Mouse (Mus musculus): ENCODE data around the gene Atp6v0b. TPM values are rescaled to one million over a fixed set of nuclear protein-coding genes. Genes with fewer than 3 reads are reported as not detected.

Gene Atp6v0b
- polyA plus RNA-seq, 1 experiment, result 296 TPM

GRCm38 (mm10) chr4:117908834-117909453, 21.8 kb upstream of the Atp6v0b start:
- Histone ChIP-seq H3K79me2 (ENCODE audit: control insufficient read depth, insufficient read depth) (peaks cover 66% of the 10 kb centered on the region), H3ac (ENCODE audit: control insufficient read depth, insufficient read length, low read depth) (no peak overlapping the region), H3K36me3 (ENCODE audit: control insufficient read depth, insufficient read depth) (peaks cover 50% of the 10 kb centered on the region), H3K4me3 (ENCODE audit: insufficient read depth, poor library complexity, severe bottlenecking) (no peak overlapping the region), H3K79me3 (ENCODE audit: low read depth) (peaks cover 53% of the 10 kb centered on the region), H3K27me3 (ENCODE audit: control insufficient read depth, insufficient read depth, insufficient read length) (no peaks in the 10 kb centered on the region)
- TF ChIP-seq USF1 (IDR thresholded peaks at IDR 0.05; ENCODE audit: low read depth), result no peak
- no peak for TF ChIP-seq CTCF (IDR thresholded peaks at IDR 0.05; ENCODE audit: control insufficient read depth, insufficient read depth, insufficient read length)
- TF ChIP-seq CEBPB (IDR thresholded peaks at IDR 0.05; ENCODE audit: low read depth), result no peak
- no peak for TF ChIP-seq MAX (IDR thresholded peaks at IDR 0.05)
- TF ChIP-seq FOSL1 (IDR thresholded peaks at IDR 0.05; ENCODE audit: insufficient read depth, low read length, poor library complexity, severe bottlenecking), result no peak
- no peak for TF ChIP-seq MYOD1 (IDR thresholded peaks at IDR 0.05; ENCODE audit: control insufficient read depth, insufficient read length, low read depth)
- TF ChIP-seq MYOG (IDR thresholded peaks at IDR 0.05; ENCODE audit: control insufficient read depth, extremely low read depth, insufficient read length), result no peak

GRCm38 (mm10) chr4:117906196-117906595, 19.1 kb upstream of the Atp6v0b start:
- peaks cover 67% of the 10 kb centered on the region for H3K36me3 ChIP-seq (ENCODE audit: control insufficient read depth, insufficient read depth)
- H3K79me2 ChIP-seq (ENCODE audit: control insufficient read depth, insufficient read depth), result peaks cover 39% of the 10 kb centered on the region
- no peak overlapping the region for H3K4me3 ChIP-seq (ENCODE audit: insufficient read depth, poor library complexity, severe bottlenecking)
- peaks cover 29% of the 10 kb centered on the region for H3K79me3 ChIP-seq (ENCODE audit: low read depth)
- TF ChIP-seq CTCF (IDR thresholded peaks at IDR 0.05; ENCODE audit: control insufficient read depth, insufficient read depth, insufficient read length), result no peak
- TF ChIP-seq MYOD1 (IDR thresholded peaks at IDR 0.05; ENCODE audit: control insufficient read depth, insufficient read length, low read depth), result no peak
- TF ChIP-seq USF1 (IDR thresholded peaks at IDR 0.05; ENCODE audit: low read depth), result no peak
- no peak for TF ChIP-seq MYOG (IDR thresholded peaks at IDR 0.05; ENCODE audit: control insufficient read depth, extremely low read depth, insufficient read length)
- TF ChIP-seq CEBPB (IDR thresholded peaks at IDR 0.05; ENCODE audit: low read depth), result no peak
- no peak for TF ChIP-seq FOSL1 (IDR thresholded peaks at IDR 0.05; ENCODE audit: insufficient read depth, low read length, poor library complexity, severe bottlenecking)
- TF ChIP-seq MAX (IDR thresholded peaks at IDR 0.05), result no peak
- no peak overlapping the region for H3ac ChIP-seq (ENCODE audit: control insufficient read depth, insufficient read length, low read depth)
- H3K27me3 ChIP-seq (ENCODE audit: control insufficient read depth, insufficient read depth, insufficient read length), result no peaks in the 10 kb centered on the region

- no peaks in the 10 kb centered on the region for H3K27me3 ChIP-seq (ENCODE audit: control insufficient read depth, insufficient read depth, insufficient read length)
- peaks cover 25% of the 10 kb centered on the region for H3K79me2 ChIP-seq (ENCODE audit: control insufficient read depth, insufficient read depth)
- no peak overlapping the region for H3ac ChIP-seq (ENCODE audit: control insufficient read depth, insufficient read length, low read depth)
- TF ChIP-seq CEBPB (IDR thresholded peaks at IDR 0.05; ENCODE audit: low read depth) (no peak), FOSL1 (IDR thresholded peaks at IDR 0.05; ENCODE audit: insufficient read depth, low read length, poor library complexity, severe bottlenecking) (no peak)
- H3K79me3 ChIP-seq (ENCODE audit: low read depth), result peaks cover 18% of the 10 kb centered on the region
- H3K36me3 ChIP-seq (ENCODE audit: control insufficient read depth, insufficient read depth), result peaks cover 72% of the 10 kb centered on the region
- H3K4me3 ChIP-seq (ENCODE audit: insufficient read depth, poor library complexity, severe bottlenecking), result no peak overlapping the region
Observed at GRCm38 (mm10) chr4:117904761-117905160, 17.6 kb upstream of the Atp6v0b start.

GRCm38 (mm10) chr4:117904094-117904493, 17.0 kb upstream of the Atp6v0b start:
- TF ChIP-seq FOSL1 (IDR thresholded peaks at IDR 0.05; ENCODE audit: insufficient read depth, low read length, poor library complexity, severe bottlenecking) (no peak), MYOD1 (IDR thresholded peaks at IDR 0.05; ENCODE audit: control insufficient read depth, insufficient read length, low read depth) (no peak), MAX (IDR thresholded peaks at IDR 0.05) (no peak), MYOG (IDR thresholded peaks at IDR 0.05; ENCODE audit: control insufficient read depth, extremely low read depth, insufficient read length) (no peak), CEBPB (IDR thresholded peaks at IDR 0.05; ENCODE audit: low read depth) (no peak), USF1 (IDR thresholded peaks at IDR 0.05; ENCODE audit: low read depth) (no peak), CTCF (IDR thresholded peaks at IDR 0.05; ENCODE audit: control insufficient read depth, insufficient read depth, insufficient read length) (no peak)
- peaks cover 18% of the 10 kb centered on the region for H3K79me2 ChIP-seq (ENCODE audit: control insufficient read depth, insufficient read depth)

GRCm38 (mm10) chr4:117898111-117898510, 11.0 kb upstream of the Atp6v0b start:
- Histone ChIP-seq H3ac (ENCODE audit: control insufficient read depth, insufficient read length, low read depth) (no peak overlapping the region), H3K36me3 (ENCODE audit: control insufficient read depth, insufficient read depth) (peaks cover 87% of the 10 kb centered on the region), H3K27me3 (ENCODE audit: control insufficient read depth, insufficient read depth, insufficient read length) (no peaks in the 10 kb centered on the region), H3K79me2 (ENCODE audit: control insufficient read depth, insufficient read depth) (no peaks in the 10 kb centered on the region), H3K79me3 (ENCODE audit: low read depth) (no peaks in the 10 kb centered on the region), H3K4me3 (ENCODE audit: insufficient read depth, poor library complexity, severe bottlenecking) (no peak overlapping the region)
- TF ChIP-seq MAX (IDR thresholded peaks at IDR 0.05) (no peak), MYOD1 (IDR thresholded peaks at IDR 0.05; ENCODE audit: control insufficient read depth, insufficient read length, low read depth) (no peak), FOSL1 (IDR thresholded peaks at IDR 0.05; ENCODE audit: insufficient read depth, low read length, poor library complexity, severe bottlenecking) (no peak), MYOG (IDR thresholded peaks at IDR 0.05; ENCODE audit: control insufficient read depth, extremely low read depth, insufficient read length) (no peak), USF1 (IDR thresholded peaks at IDR 0.05; ENCODE audit: low read depth) (no peak)

More at GRCm38 (mm10) chr4:117904094-117904493, 17.0 kb upstream of the Atp6v0b start:
- peaks cover 76% of the 10 kb centered on the region for H3K36me3 ChIP-seq (ENCODE audit: control insufficient read depth, insufficient read depth)
- H3ac ChIP-seq (ENCODE audit: control insufficient read depth, insufficient read length, low read depth), result no peak overlapping the region
- peaks cover 13% of the 10 kb centered on the region for H3K79me3 ChIP-seq (ENCODE audit: low read depth)
- H3K27me3 ChIP-seq (ENCODE audit: control insufficient read depth, insufficient read depth, insufficient read length), result no peaks in the 10 kb centered on the region
- no peak overlapping the region for H3K4me3 ChIP-seq (ENCODE audit: insufficient read depth, poor library complexity, severe bottlenecking)

- Histone ChIP-seq H3K27me3 (ENCODE audit: control insufficient read depth, insufficient read depth, insufficient read length) (no peaks in the 10 kb centered on the region), H3K36me3 (ENCODE audit: control insufficient read depth, insufficient read depth) (peaks cover 66% of the 10 kb centered on the region), H3ac (ENCODE audit: control insufficient read depth, insufficient read length, low read depth) (no peak overlapping the region), H3K79me2 (ENCODE audit: control insufficient read depth, insufficient read depth) (peaks cover 8% of the 10 kb centered on the region), H3K4me3 (ENCODE audit: insufficient read depth, poor library complexity, severe bottlenecking) (no peak overlapping the region), H3K79me3 (ENCODE audit: low read depth) (peaks cover under 1% of the 10 kb centered on the region)
- TF ChIP-seq USF1 (IDR thresholded peaks at IDR 0.05; ENCODE audit: low read depth), result no peak
- no peak for TF ChIP-seq MYOG (IDR thresholded peaks at IDR 0.05; ENCODE audit: control insufficient read depth, extremely low read depth, insufficient read length)
- TF ChIP-seq MYOD1 (IDR thresholded peaks at IDR 0.05; ENCODE audit: control insufficient read depth, insufficient read length, low read depth), result no peak
- TF ChIP-seq CTCF (IDR thresholded peaks at IDR 0.05; ENCODE audit: control insufficient read depth, insufficient read depth, insufficient read length), result no peak
- no peak for TF ChIP-seq MAX (IDR thresholded peaks at IDR 0.05)
- TF ChIP-seq FOSL1 (IDR thresholded peaks at IDR 0.05; ENCODE audit: insufficient read depth, low read length, poor library complexity, severe bottlenecking), result no peak
- TF ChIP-seq CEBPB (IDR thresholded peaks at IDR 0.05; ENCODE audit: low read depth), result no peak
Observed at GRCm38 (mm10) chr4:117896031-117896430, 8.9 kb upstream of the Atp6v0b start.
